8 mouse cellular contexts compared by ENCODE assay signal in genomic region chr5:140610273-140611011, GRCm38 (mm10). TPM values are rescaled to one million over a fixed set of nuclear protein-coding genes. Genes with fewer than 3 reads are reported as not detected.
A peak's percentile ranks its signal among the peaks of the same experiment; 100 is the strongest.
DNase-seq lines count a peak whose midpoint lies in the region; ATAC-seq and TF ChIP-seq lines count a peak whose summit lies in the region.

No protein-coding gene starts in this region.

- peak overlapping the region; percentile 37; the same call in 1 of the 2 replicates for H3K9ac ChIP-seq in intestine, embryonic 14.5 days (ENCODE audit: low read length)
- H3K9ac ChIP-seq in lung, embryonic 14.5 days = peak overlapping the region; percentile 67

- peak; percentile 17; the same call in 1 of the 2 replicates for ATAC-seq in frontal cortex, adult (ENCODE audit: low TSS enrichment)
- peak; percentile 55 for ATAC-seq in intestine, embryonic 14.5 days (replicated peaks; ENCODE audit: low FRiP score, low TSS enrichment, low read depth)
- ATAC-seq in lung, embryonic 14.5 days (ENCODE audit: insufficient read depth) = peak; percentile 36

- H3K9me3 ChIP-seq in E14TG2a.4 (ENCODE audit: low read length) = no peaks in the 10 kb centered on the region
- H3K9me3 ChIP-seq in intestine, embryonic 14.5 days (ENCODE audit: control insufficient read depth, low read length) = no peaks in the 10 kb centered on the region
- H3K9me3 ChIP-seq in lung, embryonic 14.5 days (ENCODE audit: low read depth, low read length) = no peaks in the 10 kb centered on the region

- WGBS in intestine, embryonic 14.5 days = 3% methylated on average over 30 of the region's 30 CpGs
- WGBS in lung, embryonic 14.5 days = 4% methylated on average over 30 of the region's 30 CpGs
- 2% methylated on average over 29 of the region's 30 CpGs for WGBS in small intestine, adult 2 months

- H3K4me1 ChIP-seq in E14TG2a.4 (replicated peaks; ENCODE audit: low read depth, low read length) = peaks cover 86% of the 10 kb centered on the region
- H3K4me1 ChIP-seq in embryonic fibroblast, embryonic 13.5 days (ENCODE audit: control insufficient read depth, insufficient read depth, low read length) = peaks cover 4% of the 10 kb centered on the region; the same call in 1 of the 2 replicates
- peaks cover 50% of the 10 kb centered on the region for H3K4me1 ChIP-seq in intestine, embryonic 14.5 days (replicated peaks; ENCODE audit: control insufficient read depth, insufficient read depth, low read length)
- peaks cover 25% of the 10 kb centered on the region for H3K4me1 ChIP-seq in lung, embryonic 14.5 days (ENCODE audit: insufficient read depth)
- peaks cover 37% of the 10 kb centered on the region for H3K4me1 ChIP-seq in small intestine, adult 2 months (ENCODE audit: control insufficient read depth, insufficient read depth, insufficient read length, low read length)

- H3K36me3 ChIP-seq in E14TG2a.4 (ENCODE audit: insufficient read depth, low read length) = peaks cover 15% of the 10 kb centered on the region
- peaks cover 9% of the 10 kb centered on the region; the same call in 1 of the 2 replicates for H3K36me3 ChIP-seq in intestine, embryonic 14.5 days (ENCODE audit: control insufficient read depth, insufficient read depth, low read length)
- H3K36me3 ChIP-seq in lung, embryonic 14.5 days (ENCODE audit: insufficient read depth) = peaks cover 27% of the 10 kb centered on the region
- H3K36me3 ChIP-seq in small intestine, adult 2 months (ENCODE audit: control insufficient read depth, insufficient read depth, low read length) = peaks cover 7% of the 10 kb centered on the region; the same call in 1 of the 2 replicates

- TF ChIP-seq POLR2A in embryonic fibroblast, embryonic 13.5 days (IDR thresholded peaks at IDR 0.05; ENCODE audit: low read depth, low read length) = no peak
- TF ChIP-seq POLR2A in small intestine, adult 2 months (IDR thresholded peaks at IDR 0.05; ENCODE audit: low read depth, low read length) = no peak

- peak overlapping the region; percentile 67 for H3K27ac ChIP-seq in embryonic fibroblast, embryonic 13.5 days (ENCODE audit: insufficient read depth, low read length)
- peak overlapping the region; percentile 92 for H3K27ac ChIP-seq in intestine, embryonic 14.5 days (ENCODE audit: low read depth)
- H3K27ac ChIP-seq in lung, embryonic 14.5 days (ENCODE audit: low read depth) = peak overlapping the region; percentile 98
- H3K27ac ChIP-seq in small intestine, adult 2 months (ENCODE audit: insufficient read depth, low read depth, low read length) = peak overlapping the region; percentile 78

- DNase-seq in frontal cortex, postnatal 25 days (ENCODE audit: low spot score in 2 of 2) = no peak
- DNase-seq in intestine, embryonic 14.5 days (ENCODE audit: low spot score) = no peak
- DNase-seq in lung, embryonic 14.5 days = peak; percentile 81
- DNase-seq in cerebellum, adult 18-20 months = no peak

- H3K27me3 ChIP-seq in E14TG2a.4 (ENCODE audit: insufficient read depth, low read length) = peaks cover 81% of the 10 kb centered on the region
- peaks cover 41% of the 10 kb centered on the region for H3K27me3 ChIP-seq in intestine, embryonic 14.5 days (replicated peaks; ENCODE audit: control insufficient read depth, insufficient read depth, low read length)
- H3K27me3 ChIP-seq in lung, embryonic 14.5 days (ENCODE audit: insufficient read depth, low read length) = peaks cover 44% of the 10 kb centered on the region
- peaks cover 11% of the 10 kb centered on the region; the same call in 1 of the 2 replicates for H3K27me3 ChIP-seq in small intestine, adult 2 months (ENCODE audit: control insufficient read depth, insufficient read depth, low read length)

- TF ChIP-seq CTCF in E14TG2a.4 (conservative IDR thresholded peaks at IDR 0.05; ENCODE audit: low read length) = no peak
- no peak for TF ChIP-seq CTCF in embryonic fibroblast, embryonic 13.5 days (IDR thresholded peaks at IDR 0.05; ENCODE audit: borderline replicate concordance, insufficient read depth, low read length)
- no peak for TF ChIP-seq CTCF in lung, embryonic 14.5 days (IDR thresholded peaks at IDR 0.05; ENCODE audit: low read depth)
- no peak for TF ChIP-seq CTCF in small intestine, adult 2 months (IDR thresholded peaks at IDR 0.05; ENCODE audit: extremely low read depth, insufficient read length, insufficient replicate concordance, low read depth, low read length)

- H3K4me2 ChIP-seq in intestine, embryonic 14.5 days (ENCODE audit: low read length) = peak overlapping the region; percentile 51
- H3K4me2 ChIP-seq in lung, embryonic 14.5 days = peak overlapping the region; percentile 81

- peak overlapping the region; percentile 71 for H3K4me3 ChIP-seq in E14TG2a.4 (replicated peaks; ENCODE audit: low read length)
- 0 out of 2 replicates have a peak overlapping the region, but pooled peaks have one; percentile 2 for H3K4me3 ChIP-seq in embryonic fibroblast, embryonic 13.5 days (ENCODE audit: insufficient read depth, low read length)
- H3K4me3 ChIP-seq in intestine, embryonic 14.5 days (ENCODE audit: low read depth, low read length) = peak overlapping the region; percentile 14
- H3K4me3 ChIP-seq in lung, embryonic 14.5 days (ENCODE audit: low read depth, low read length) = peak overlapping the region; percentile 60
- H3K4me3 ChIP-seq in small intestine, adult 2 months (ENCODE audit: low read depth, low read length) = peak overlapping the region; percentile 77

RNA-seq across cellular contexts. Expression of gene Lfng, which starts 3.3 kb away (rescaled TPM):
- polyA plus RNA-seq in embryonic fibroblast, embryonic 13.5 days (2011; ENCODE audit: insufficient read length, low read depth, missing spikeins) = 7.1 and 8.2 TPM in 2 replicates
- polyA plus RNA-seq in intestine, embryonic 14.5 days (2014; fragmentation: Nextera tagmentation; extraction: Ambion mirVana) = 12.6 and 15.4 TPM in 2 replicates
- polyA plus RNA-seq in lung, embryonic 14.5 days (2014; fragmentation: Nextera tagmentation; extraction: Ambion mirVana) = 20.5 and 22.0 TPM in 2 replicates
- 25.6 and 29.9 TPM in 2 replicates for polyA plus RNA-seq in small intestine, adult 2 months (2012; rRNA removed)

RNA-seq across cellular contexts. Expression of gene Ttyh3, which starts 38.4 kb away (rescaled TPM):
- polyA plus RNA-seq in embryonic fibroblast, embryonic 13.5 days (2011; ENCODE audit: insufficient read length, low read depth, missing spikeins) = 79.6 and 95.0 TPM in 2 replicates
- 39.5 and 44.8 TPM in 2 replicates for polyA plus RNA-seq in intestine, embryonic 14.5 days (2014; fragmentation: Nextera tagmentation; extraction: Ambion mirVana)
- 56.4 and 61.6 TPM in 2 replicates for polyA plus RNA-seq in lung, embryonic 14.5 days (2014; fragmentation: Nextera tagmentation; extraction: Ambion mirVana)
- 35.3 and 72.5 TPM in 2 replicates for polyA plus RNA-seq in small intestine, adult 2 months (2012; rRNA removed)

RNA-seq across cellular contexts. Expression of gene Grifin, which starts 45.6 kb away (rescaled TPM):
- polyA plus RNA-seq in embryonic fibroblast, embryonic 13.5 days (2011; ENCODE audit: insufficient read length, low read depth, missing spikeins) = not detected in 2 replicates
- 0.54 TPM in 1 of 2 replicates, not detected in the other for polyA plus RNA-seq in intestine, embryonic 14.5 days (2014; fragmentation: Nextera tagmentation; extraction: Ambion mirVana)
- polyA plus RNA-seq in lung, embryonic 14.5 days (2014; fragmentation: Nextera tagmentation; extraction: Ambion mirVana) = not detected in 2 replicates
- polyA plus RNA-seq in small intestine, adult 2 months (2012; rRNA removed) = not detected in 2 replicates

Comparison
In these comparisons a context has a peak if more than half of its experiments do, and no peak if none do; other contexts are left out.
1. H3K4me3 ChIP-seq: peak in every context shown above with its lines; median percentile 77 in small intestine, adult 2 months; 71 in E14TG2a.4; 60 in lung, embryonic 14.5 days; 14 in intestine, embryonic 14.5 days; 2 in embryonic fibroblast, embryonic 13.5 days.